Mouse (Mus musculus): Measurements from ENCODE around the gene Cd79a. TPM values are rescaled to one million over a fixed set of nuclear protein-coding genes. Genes with fewer than 3 reads are reported as not detected.

Cd79a gene
- total and polyA plus RNA-seq, 3 experiments: 0.04 to 0.11 TPM; not detected in 1

GRCm38 (mm10) chr7:24904070-24904483 is 6.9 kb downstream of the Cd79a start:
- peak; percentile 91 for ATAC-seq (ENCODE audit: extremely low read depth, insufficient number of reproducible peaks, low FRiP score, poor library complexity, severe bottlenecking)
- Histone ChIP-seq H3K27me3 (ENCODE audit: insufficient read depth, low read length) (no peaks in the 10 kb centered on the region; the same call in 1 of the 2 replicates), H3K9me3 (replicated peaks) (no peaks in the 10 kb centered on the region), H3K4me1 (ENCODE audit: insufficient read depth, low read depth, low read length) (peaks cover 64% of the 10 kb centered on the region), H3K36me3 (replicated peaks) (peaks cover 41% of the 10 kb centered on the region), H3K4me3 (ENCODE audit: low read depth, low read length) (peak overlapping the region; percentile 78)
- peak; percentile 97 for DNase-seq (ENCODE audit: low spot score)
- no peak for TF ChIP-seq GATA1 (IDR thresholded peaks at IDR 0.05; ENCODE audit: borderline replicate concordance, low read length)
- TF ChIP-seq CTCF (IDR thresholded peaks at IDR 0.05; ENCODE audit: low read depth, low read length): no peak
- no peak for TF ChIP-seq POLR2AphosphoS5 (IDR thresholded peaks at IDR 0.05; ENCODE audit: insufficient replicate concordance, low read depth, low read length)
- TF ChIP-seq TAL1 (conservative IDR thresholded peaks at IDR 0.05; ENCODE audit: low read depth, low read length): no peak
- no peak for TF ChIP-seq GATA2 (IDR thresholded peaks at IDR 0.05; ENCODE audit: borderline replicate concordance, low read depth, low read length)

GRCm38 (mm10) chr7:24904936-24905335 is 7.8 kb downstream of the Cd79a start:
- Histone ChIP-seq H3K4me3 (ENCODE audit: low read depth, low read length) (peak overlapping the region; percentile 78; the same call in 1 of the 2 replicates), H3K27me3 (ENCODE audit: insufficient read depth, low read length) (no peaks in the 10 kb centered on the region; the same call in 1 of the 2 replicates), H3K4me1 (ENCODE audit: insufficient read depth, low read depth, low read length) (peaks cover 64% of the 10 kb centered on the region), H3K9me3 (replicated peaks) (no peaks in the 10 kb centered on the region), H3K36me3 (replicated peaks) (peaks cover 50% of the 10 kb centered on the region)
- DNase-seq (ENCODE audit: low spot score) (peak; percentile 73), ATAC-seq (ENCODE audit: extremely low read depth, insufficient number of reproducible peaks, low FRiP score, poor library complexity, severe bottlenecking) (no peak)
- TF ChIP-seq GATA2 (IDR thresholded peaks at IDR 0.05; ENCODE audit: borderline replicate concordance, low read depth, low read length): no peak
- peak; percentile 48 for TF ChIP-seq CTCF (IDR thresholded peaks at IDR 0.05; ENCODE audit: low read depth, low read length)

DNA sequence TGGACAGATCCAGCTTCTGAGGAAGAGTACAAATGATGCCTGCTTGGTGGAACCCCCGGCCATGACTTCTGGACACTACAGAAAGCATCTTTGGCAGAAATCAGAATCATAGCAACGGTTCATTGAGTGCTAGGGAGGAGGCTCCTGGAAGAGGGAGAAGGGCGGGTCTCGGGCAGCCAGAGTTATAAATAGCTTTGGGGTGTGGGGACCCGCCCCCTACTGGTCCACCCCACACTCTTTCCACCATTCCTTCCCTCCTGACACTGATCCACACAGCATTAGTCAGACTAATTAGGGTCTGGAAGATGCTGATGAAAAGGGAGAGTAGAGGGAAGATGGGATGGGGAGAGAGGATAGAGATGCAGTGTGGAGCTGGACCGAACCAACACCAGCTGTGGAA is 9.4 kb downstream of the Cd79a start:
- Histone ChIP-seq H3K4me3 (ENCODE audit: low read depth, low read length) (no peak overlapping the region; the same call in 1 of the 2 replicates), H3K36me3 (replicated peaks) (peaks cover 65% of the 10 kb centered on the region), H3K4me1 (ENCODE audit: insufficient read depth, low read depth, low read length) (peaks cover 52% of the 10 kb centered on the region), H3K9me3 (replicated peaks) (no peaks in the 10 kb centered on the region), H3K27me3 (ENCODE audit: insufficient read depth, low read length) (no peaks in the 10 kb centered on the region)
- DNase-seq (ENCODE audit: low spot score): peak; percentile 1
- TF ChIP-seq CTCF (IDR thresholded peaks at IDR 0.05; ENCODE audit: low read depth, low read length) (no peak), GATA1 (IDR thresholded peaks at IDR 0.05; ENCODE audit: borderline replicate concordance, low read length) (no peak), POLR2AphosphoS5 (IDR thresholded peaks at IDR 0.05; ENCODE audit: insufficient replicate concordance, low read depth, low read length) (no peak), TAL1 (conservative IDR thresholded peaks at IDR 0.05; ENCODE audit: low read depth, low read length) (no peak), GATA2 (IDR thresholded peaks at IDR 0.05; ENCODE audit: borderline replicate concordance, low read depth, low read length) (no peak)
- no peak for ATAC-seq (ENCODE audit: extremely low read depth, insufficient number of reproducible peaks, low FRiP score, poor library complexity, severe bottlenecking)

- DNase-seq (ENCODE audit: low spot score) (no peak), ATAC-seq (ENCODE audit: extremely low read depth, insufficient number of reproducible peaks, low FRiP score, poor library complexity, severe bottlenecking) (no peak)
- H3K36me3 ChIP-seq (replicated peaks): peaks cover 72% of the 10 kb centered on the region
- peaks cover 45% of the 10 kb centered on the region for H3K4me1 ChIP-seq (ENCODE audit: insufficient read depth, low read depth, low read length)
- no peak overlapping the region for H3K4me3 ChIP-seq (ENCODE audit: low read depth, low read length)
- H3K27me3 ChIP-seq (ENCODE audit: insufficient read depth, low read length): no peaks in the 10 kb centered on the region
- no peaks in the 10 kb centered on the region for H3K9me3 ChIP-seq (replicated peaks)
- TF ChIP-seq CTCF (IDR thresholded peaks at IDR 0.05; ENCODE audit: low read depth, low read length) (no peak), TAL1 (conservative IDR thresholded peaks at IDR 0.05; ENCODE audit: low read depth, low read length) (no peak), GATA1 (IDR thresholded peaks at IDR 0.05; ENCODE audit: borderline replicate concordance, low read length) (no peak), POLR2AphosphoS5 (IDR thresholded peaks at IDR 0.05; ENCODE audit: insufficient replicate concordance, low read depth, low read length) (no peak), GATA2 (IDR thresholded peaks at IDR 0.05; ENCODE audit: borderline replicate concordance, low read depth, low read length) (no peak)
Observed at GRCm38 (mm10) chr7:24907211-24907748, 10.1 kb downstream of the Cd79a start.

DNA sequence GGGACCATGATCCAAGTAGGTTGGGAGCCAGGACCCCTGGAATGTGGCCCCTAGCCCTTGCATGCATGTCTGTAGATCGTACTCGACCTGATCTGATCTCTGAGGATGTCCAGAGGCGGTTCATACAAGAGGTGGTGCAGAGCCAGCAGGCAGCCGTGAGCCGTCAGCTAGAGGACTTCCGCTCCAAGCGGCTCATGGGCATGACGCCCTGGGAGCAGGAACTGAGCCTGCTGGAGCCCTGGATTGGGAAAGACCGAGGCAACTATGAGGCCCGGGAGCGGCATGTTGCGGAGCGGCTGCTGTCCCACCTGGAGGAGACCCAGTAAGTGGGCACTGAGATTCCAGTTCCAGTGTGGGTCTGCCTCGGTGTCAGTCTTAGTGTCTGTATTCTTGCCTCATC is 15.3 kb downstream of the Cd79a start:
- H3K9me3 ChIP-seq (replicated peaks): no peaks in the 10 kb centered on the region
- no peak for TF ChIP-seq CTCF (IDR thresholded peaks at IDR 0.05; ENCODE audit: low read depth, low read length)
- peaks cover 10% of the 10 kb centered on the region for H3K4me1 ChIP-seq (ENCODE audit: insufficient read depth, low read depth, low read length)
- H3K27me3 ChIP-seq (ENCODE audit: insufficient read depth, low read length): no peaks in the 10 kb centered on the region
- H3K4me3 ChIP-seq (ENCODE audit: low read depth, low read length): no peak overlapping the region
- peaks cover 75% of the 10 kb centered on the region for H3K36me3 ChIP-seq (replicated peaks)
- DNase-seq (ENCODE audit: low spot score) (no peak), ATAC-seq (ENCODE audit: extremely low read depth, insufficient number of reproducible peaks, low FRiP score, poor library complexity, severe bottlenecking) (no peak)

GRCm38 (mm10) chr7:24918763-24919323 is 21.7 kb downstream of the Cd79a start:
- DNase-seq (ENCODE audit: low spot score) (no peak), ATAC-seq (ENCODE audit: extremely low read depth, insufficient number of reproducible peaks, low FRiP score, poor library complexity, severe bottlenecking) (no peak)
- peaks cover 3% of the 10 kb centered on the region; the same call in 1 of the 2 replicates for H3K4me1 ChIP-seq (ENCODE audit: insufficient read depth, low read depth, low read length)
- peaks cover 75% of the 10 kb centered on the region for H3K36me3 ChIP-seq (replicated peaks)
- H3K4me3 ChIP-seq (ENCODE audit: low read depth, low read length): no peak overlapping the region
- no peaks in the 10 kb centered on the region for H3K27me3 ChIP-seq (ENCODE audit: insufficient read depth, low read length)
- TF ChIP-seq GATA1 (IDR thresholded peaks at IDR 0.05; ENCODE audit: borderline replicate concordance, low read length) (no peak), POLR2AphosphoS5 (IDR thresholded peaks at IDR 0.05; ENCODE audit: insufficient replicate concordance, low read depth, low read length) (no peak), CTCF (IDR thresholded peaks at IDR 0.05; ENCODE audit: low read depth, low read length) (no peak), GATA2 (IDR thresholded peaks at IDR 0.05; ENCODE audit: borderline replicate concordance, low read depth, low read length) (no peak), TAL1 (conservative IDR thresholded peaks at IDR 0.05; ENCODE audit: low read depth, low read length) (no peak)
- peaks cover 6% of the 10 kb centered on the region; the same call in 1 of the 2 replicates for H3K9me3 ChIP-seq (replicated peaks)
